Mouse (Mus musculus): ENCODE measurements around the gene Nr1i2.

GRCm38 (mm10) chr16:38318492-38318891, 23.9 kb upstream of the Nr1i2 start:
- TF ChIP-seq CTCF (IDR thresholded peaks at IDR 0.05; ENCODE audit: borderline replicate concordance, extremely low read depth, insufficient read depth, insufficient read length) (no peak), POLR2A (IDR thresholded peaks at IDR 0.05; ENCODE audit: borderline replicate concordance, extremely low read depth, insufficient read depth, insufficient read length, poor library complexity, severe bottlenecking) (no peak)

Data from brain, embryonic 14.5 days (tissue).